Mouse (Mus musculus): ENCODE measurements at regions not wholly inside any gene's neighbourhood (a gene's known extent, or its start where the extent isn't known, plus 50 kb on each side); places are given as distances from the start of the nearest gene placed in this dataset.
"Not testable (repeated sequence)": the region's sequence is repeated elsewhere in the genome, so short reads cannot be mapped to it uniquely, and the experiment has no call there.

- peak; percentile 56 for DNase-seq
Observed at GRCm38 (mm10) chr4:153224618-153225177, 257.9 kb downstream of the Ajap1 start.

DNA sequence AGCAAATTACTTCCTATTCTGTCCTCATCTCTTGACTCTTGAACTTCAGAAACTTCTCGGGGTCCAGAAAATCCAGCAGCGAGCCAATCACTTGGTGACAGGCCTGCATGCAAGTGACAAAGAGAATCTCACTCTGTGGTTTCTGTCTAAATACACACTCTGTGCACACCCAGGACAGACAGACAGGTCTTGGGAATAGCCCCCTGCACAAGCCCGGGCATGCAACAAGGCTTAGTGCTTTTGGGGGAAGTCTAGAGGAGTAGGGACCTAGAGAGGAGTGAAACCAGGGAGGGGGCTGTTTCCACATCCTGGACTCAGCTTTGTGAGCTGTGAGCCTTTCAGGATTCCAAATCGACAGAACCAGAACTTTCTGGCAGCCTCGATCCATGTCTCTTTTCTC, 259.6 kb downstream of the Ajap1 start:
- DNase-seq = no peak

DNA sequence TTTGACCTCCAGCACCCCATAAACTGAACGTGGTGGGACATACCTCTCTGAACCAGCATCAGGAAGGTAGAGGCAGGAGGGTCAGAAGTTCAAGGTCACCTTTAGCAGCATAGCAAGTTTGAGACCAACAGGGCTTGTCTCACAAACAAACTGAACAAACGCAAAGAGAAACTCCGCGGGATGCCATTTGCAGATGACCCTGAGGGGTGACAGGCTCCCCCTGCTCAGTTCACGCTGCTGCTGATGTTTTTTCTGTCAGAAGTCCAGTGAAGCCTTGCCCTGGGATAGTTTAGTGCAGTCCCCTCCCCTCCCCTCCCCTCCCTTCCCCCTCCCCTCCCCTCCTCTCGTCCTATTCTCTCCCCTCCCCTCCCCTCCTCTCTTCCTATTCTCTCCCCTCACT, 262.1 kb downstream of the Ajap1 start:
- DNase-seq = no peak

DNA sequence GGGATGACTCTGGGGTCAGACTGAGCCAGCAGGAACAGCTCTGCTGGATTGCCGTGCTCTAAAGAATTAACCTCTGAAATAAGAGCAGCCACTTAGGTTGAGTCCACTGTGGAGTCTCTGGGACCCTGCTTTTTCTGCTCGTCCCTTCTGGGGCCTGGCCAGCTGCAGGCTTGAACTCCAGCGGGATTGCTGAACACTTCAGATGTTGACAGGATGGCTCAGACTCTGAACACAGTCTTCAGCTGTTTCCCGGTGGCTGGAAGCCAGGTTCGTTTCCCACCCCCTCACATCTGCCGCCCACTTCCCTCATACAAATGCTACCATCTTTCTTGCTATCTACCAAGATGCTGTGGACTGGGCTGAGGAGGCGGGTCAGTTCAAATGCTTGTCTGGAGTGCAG, 262.5 kb downstream of the Ajap1 start:
- no peak for DNase-seq

- no peak for DNase-seq
Observed at GRCm38 (mm10) chr4:153217541-153217980, 265.1 kb downstream of the Ajap1 start.

DNA sequence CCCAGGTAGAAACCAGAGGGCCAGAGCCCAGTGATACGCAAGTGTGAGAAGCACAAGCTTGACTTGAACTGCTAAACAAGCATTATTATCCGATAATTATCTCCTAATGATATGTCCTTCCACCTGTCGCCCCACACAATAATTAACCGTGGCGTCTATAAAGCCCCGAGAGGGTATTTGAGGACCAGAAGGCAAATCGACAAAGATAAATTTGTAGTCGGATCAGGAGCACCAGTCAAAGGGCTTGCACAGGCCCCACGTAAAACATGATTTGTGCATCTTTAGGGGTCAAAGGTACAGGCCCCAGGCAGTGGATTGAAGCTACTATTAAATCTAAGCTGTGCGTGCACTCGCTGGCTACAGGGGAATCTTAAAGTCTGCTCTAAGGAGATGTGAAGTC, 270.5 kb downstream of the Ajap1 start:
- no peak for DNase-seq

GRCm38 (mm10) chr4:153208822-153209221, 273.8 kb downstream of the Ajap1 start:
- no peak for DNase-seq

DNA sequence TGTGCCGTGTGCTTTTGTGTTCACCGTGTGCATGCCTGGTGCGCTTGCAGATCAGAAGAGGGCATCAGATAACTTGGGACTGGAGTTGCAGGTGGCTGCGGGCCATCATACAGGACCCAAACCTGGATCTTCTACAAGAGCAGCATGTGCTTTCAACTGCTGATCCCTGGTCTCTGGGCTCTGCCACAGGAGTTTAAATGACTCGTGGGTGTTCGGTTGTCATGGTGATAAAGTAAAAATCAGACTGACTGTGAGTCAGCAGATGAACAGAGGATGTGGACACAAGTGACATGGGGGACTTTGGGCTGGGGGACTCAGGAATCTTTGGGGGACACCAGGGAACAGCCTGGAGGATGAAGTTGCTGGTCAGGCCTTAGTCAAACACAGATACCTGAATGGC, 274.4 kb downstream of the Ajap1 start:
- no peak for DNase-seq

DNA sequence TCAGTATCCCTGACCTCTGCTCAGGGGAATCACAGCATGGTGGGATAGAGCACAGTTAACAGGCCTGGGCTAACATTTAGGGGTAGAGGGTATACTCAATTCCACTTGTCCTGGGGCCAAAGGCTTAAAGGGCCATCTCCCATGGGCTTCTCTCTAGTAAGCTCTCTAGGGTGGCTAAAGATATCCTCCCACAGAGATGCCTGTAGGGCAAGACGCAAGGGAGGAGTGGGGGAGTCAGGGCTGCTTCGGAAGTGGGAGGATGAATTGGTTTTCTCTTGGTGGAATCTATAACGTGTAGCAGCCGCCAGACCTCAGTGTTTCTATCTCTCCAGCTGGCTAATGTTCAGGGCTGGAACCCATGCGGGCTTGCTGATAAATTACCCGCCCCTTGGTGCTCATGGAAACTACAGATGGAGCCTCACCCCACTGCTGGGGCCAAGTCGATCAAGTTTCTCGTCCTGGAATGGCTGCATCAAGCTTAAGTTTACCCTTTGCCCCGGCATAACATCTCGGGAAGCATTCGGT, 275.0 kb downstream of the Ajap1 start:
- no peak for DNase-seq

DNA sequence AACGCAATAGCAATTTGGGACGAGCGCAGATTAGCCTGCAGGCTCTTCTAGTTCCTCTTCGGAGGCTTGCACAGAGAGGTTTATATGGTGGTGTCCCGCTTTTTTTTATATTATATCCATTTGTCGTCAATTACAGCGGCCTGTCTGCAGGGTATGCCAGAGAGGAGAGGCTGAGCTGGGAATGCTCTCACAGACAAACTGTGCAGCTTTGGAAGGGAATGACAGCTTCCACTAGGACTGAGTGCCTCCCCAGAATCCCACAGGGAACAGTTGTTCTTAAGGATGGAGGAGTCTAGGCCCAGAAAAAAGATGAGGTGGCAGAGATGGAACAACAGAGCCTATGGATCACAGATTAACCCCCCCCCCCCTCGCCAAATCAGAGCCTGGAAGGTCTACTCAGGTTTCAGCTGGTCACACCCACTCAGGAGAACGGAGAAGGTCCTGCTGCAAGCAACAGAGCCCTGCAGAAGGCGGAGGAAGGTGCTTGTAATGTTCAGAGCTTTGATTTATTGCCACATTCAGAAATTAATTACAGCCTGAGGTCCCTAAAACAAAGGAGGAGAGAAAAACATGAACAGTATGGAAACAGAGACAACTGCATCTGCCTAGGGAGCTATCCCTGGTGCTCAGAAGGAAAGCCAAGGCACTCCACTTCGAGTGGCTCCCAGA, 275.7 kb downstream of the Ajap1 start:
- DNase-seq = no peak

DNA sequence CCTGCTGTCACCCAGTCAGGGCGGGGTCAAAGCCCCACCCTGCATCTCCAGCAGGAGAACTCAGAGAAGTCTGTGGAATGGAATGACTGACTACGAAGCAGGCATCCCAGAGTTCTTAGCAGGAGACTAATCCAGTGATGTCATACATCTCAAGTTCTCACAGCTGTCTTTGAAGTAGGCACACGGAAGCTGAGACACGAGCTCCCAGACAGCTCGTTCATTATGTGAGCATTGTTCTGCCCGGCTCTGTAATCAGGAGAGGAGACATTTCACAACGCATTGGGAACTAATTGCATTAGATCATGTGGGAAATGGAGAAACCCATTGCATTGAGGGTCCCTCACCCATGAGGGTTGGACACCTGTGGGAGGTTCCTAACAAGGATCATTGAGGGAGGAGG, 277.8 kb downstream of the Ajap1 start:
- no peak for DNase-seq

DNA sequence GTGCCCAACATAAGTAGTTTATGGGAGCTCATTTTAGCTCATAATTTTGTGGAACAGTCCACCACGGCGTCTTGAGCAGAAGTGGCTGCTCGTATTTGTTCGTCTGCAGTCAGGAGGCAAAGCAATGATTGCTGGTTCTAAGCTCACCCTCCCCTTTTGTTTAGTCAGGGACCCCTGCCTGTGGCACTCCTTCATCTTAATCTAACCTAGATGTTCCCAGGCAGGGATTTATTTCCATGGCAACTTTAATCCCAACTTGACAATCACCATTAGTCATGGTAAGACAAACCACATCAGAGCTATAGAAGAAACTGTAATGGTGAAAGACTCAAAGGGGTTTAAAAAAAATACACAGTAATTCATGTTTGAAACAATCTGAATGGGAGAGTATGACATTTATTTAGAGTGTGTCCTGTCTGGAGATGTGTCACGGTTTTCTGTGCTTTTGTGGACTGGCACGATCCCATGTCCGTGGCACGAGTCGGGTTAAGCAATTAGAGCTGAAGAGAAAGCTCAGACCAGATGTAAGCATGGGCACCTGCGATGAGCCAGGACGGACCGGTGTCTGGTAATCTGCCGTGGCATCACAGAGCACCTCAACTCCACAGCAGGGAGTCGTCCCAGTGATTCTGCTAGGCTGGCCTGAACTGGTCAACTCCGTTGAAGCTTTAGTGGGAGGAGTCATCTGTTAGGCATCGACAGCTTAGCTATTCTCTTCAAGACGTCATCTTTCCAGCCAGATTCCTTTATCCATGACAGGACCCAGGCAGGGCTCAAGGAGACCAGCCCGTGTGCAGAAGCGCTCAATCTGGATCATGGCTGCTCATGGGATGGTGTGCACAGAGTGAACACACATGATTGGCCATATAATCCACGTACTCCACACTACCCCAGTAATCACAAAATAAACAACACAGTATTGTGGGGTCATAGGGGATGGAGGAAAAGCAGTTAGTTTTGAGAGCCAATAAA, 281.5 kb downstream of the Ajap1 start:
- no peak for DNase-seq

DNA sequence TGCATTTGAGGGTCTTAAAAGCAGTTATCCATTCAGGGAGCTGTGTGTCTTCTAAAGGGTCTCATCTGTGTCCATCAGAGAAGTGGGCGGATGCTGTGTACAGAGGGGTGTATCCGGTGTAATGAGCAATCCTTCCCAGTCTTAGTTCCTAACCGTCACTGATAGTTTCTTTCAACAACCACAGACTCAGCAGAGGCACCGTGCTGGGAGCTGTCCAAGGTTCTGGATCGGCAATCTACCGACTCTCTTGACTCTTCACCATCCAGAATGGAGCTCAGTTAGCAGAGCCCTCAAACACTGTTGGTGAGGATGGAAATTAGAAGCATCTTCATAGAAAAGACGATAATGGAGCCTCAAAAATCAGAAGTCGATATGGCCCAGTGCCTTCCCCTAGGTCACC, 293.1 kb downstream of the Ajap1 start:
- peak; percentile 85 for DNase-seq

DNA sequence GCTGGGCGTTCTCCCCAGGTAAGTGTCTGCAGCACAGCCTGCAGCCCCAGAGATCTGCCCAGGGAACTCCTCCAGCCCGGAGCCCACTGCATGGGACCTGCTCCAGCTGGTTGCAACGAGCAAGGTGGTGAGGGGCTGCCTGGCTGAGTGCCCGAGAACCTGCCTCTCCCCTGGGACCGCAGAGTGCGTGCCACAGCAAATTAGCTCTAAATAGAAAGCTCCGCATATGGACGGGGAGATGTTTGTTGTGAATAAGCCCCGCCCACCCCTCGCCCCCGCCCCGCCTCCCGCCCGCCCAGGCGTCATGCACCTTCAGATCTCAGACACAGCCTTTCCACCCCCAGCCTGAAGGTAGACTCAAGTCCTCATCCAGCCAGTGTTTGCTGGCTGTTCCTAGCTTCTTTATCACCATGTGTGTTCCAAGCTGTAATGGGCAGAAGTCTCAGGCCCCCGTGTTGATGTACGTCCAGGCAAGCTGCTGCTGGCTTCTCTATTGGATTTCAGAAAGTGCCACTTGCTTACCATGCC, 294.0 kb downstream of the Ajap1 start:
- peak; percentile 43 for DNase-seq

DNA sequence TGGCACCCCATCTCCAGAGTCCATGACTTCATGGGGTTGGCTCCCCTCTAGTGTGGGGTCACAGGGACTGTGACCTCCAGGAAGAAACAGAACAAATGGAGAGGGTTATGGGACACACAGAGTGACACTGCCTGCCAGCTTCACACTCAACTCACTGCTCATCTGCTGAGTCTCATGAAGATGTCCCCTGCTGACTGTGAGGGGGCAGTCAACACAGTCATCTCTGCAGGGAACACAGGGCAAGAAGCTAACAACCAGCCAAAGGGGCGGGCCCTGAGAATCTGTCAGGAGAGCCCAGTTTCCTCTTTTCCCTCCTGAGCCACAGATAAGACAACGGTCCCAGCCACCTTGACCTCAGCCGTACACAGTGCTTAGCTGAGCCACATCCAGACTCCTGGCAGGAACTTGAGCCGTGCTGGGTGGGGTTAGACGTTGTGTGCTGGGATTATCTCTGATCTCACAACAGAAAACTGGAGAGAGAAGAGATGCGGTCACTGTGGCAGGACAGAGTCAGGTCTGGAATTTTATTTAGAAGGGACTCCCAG, 294.6 kb downstream of the Ajap1 start:
- DNase-seq = peak; percentile 9

DNA sequence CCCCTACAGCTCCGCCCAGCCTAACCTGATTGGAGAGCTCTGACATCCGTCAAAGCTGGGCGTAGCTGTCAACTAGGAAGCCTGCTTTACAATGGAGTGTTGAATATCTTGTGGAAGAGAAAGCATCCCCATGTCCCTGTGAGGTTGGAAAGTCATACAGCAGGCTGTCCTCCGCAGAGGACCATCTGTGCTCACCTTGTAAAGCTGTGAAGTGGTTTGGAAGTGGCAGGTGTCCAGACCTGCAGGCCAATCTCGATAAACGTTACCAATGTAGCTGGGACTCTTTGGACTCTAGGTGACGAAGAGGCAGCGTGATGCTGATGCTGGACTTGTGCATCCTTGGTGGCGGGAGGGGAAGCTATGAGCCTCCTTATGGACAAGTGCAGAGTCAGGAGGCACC, 305.1 kb downstream of the Ajap1 start:
- DNase-seq = no peak

GRCm38 (mm10) chr4:153175660-153176059, 307.0 kb downstream of the Ajap1 start:
- peak; percentile 91 for DNase-seq

GRCm38 (mm10) chr4:153175077-153175476, 307.5 kb downstream of the Ajap1 start:
- peak; percentile 9 for DNase-seq

DNA sequence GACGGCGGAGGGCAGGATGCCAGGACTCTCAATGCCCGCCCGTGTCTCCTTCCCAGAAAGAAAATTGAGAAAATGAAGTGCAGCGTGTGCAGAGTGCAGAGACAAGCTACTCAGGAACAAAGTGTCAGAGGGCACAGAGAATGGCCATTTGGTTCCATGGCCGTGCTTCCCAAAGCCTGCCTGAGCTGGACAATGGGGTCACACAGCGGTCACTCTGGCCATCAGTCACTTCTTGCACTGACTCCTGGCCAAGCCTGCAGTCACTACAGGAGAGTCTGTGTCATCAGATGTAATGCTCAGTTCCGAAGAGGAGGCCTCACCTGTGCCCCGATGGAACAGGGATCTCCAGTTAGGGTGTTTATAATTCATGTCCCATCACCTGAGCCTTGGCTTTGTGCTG, 312.6 kb downstream of the Ajap1 start:
- DNase-seq = peak; percentile 16

GRCm38 (mm10) chr4:153164810-153165209, 317.8 kb downstream of the Ajap1 start:
- DNase-seq = no peak

GRCm38 (mm10) chr4:153160115-153160514, 322.5 kb downstream of the Ajap1 start:
- DNase-seq = no peak

GRCm38 (mm10) chr4:153157572-153157971, 325.0 kb downstream of the Ajap1 start:
- no peak for DNase-seq

DNA sequence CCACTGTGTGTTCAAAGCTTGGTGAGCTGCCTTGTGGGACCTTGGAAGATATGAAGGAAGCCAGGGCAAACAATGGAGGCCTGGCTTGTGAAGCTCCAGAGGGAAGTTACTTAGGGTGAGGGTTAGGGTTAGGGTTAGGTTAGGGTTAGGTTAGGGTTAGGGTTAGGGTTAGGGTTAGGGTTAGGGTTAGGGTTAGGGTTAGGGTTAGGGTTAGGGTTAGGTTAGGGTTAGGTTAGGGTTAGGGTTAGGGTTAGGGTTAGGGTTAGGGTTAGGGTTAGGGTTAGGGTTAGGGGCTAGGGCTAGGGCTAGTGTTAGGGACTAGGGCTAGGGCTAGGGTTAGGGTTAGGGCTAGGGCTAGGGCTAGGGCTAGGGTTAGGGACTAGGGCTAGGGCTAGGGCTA, 329.7 kb downstream of the Ajap1 start:
- not testable (repeated sequence) for DNase-seq

Data from embryo, embryonic 11 days (tissue).